Mouse (Mus musculus): ENCODE results near the gene Snapin. TPM values are rescaled to one million over a fixed set of nuclear protein-coding genes. Genes with fewer than 3 reads are reported as not detected.

Gene Snapin
- polyA plus RNA-seq, 1 experiment, result 82.4 TPM

DNA sequence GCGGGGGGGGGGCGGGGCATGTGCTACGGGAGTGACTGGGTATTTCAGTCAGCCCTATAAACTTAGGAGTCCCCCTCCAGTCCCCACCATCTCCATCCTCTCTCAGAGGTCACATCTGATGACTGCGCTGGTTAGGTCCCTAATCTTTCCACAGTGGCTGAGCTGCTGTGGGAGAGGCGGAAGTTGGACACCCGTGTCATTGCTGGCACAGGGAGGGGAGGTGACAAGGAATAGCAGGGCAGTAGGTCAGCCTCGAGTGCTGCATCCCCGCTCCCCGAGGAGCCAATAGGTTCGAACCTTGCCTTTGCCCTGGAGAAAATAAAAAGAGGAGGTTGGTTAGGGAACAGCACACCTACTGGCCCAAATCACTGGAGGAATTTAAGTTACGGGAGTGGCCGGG is 40.0 kb downstream of the Snapin start:
- Histone ChIP-seq H3K27ac (ENCODE audit: insufficient read depth, low read length) (no peak overlapping the region), H3K4me3 (replicated peaks; ENCODE audit: insufficient read depth, low read depth, low read length) (no peak overlapping the region), H3K4me1 (ENCODE audit: control insufficient read depth, insufficient read depth, low read length) (no peaks in the 10 kb centered on the region), H3K27me3 (ENCODE audit: control insufficient read depth, insufficient read depth, low read length) (no peaks in the 10 kb centered on the region)
- TF ChIP-seq CTCF (IDR thresholded peaks at IDR 0.05; ENCODE audit: borderline replicate concordance, insufficient read depth, low read depth, low read length) (no peak), POLR2A (IDR thresholded peaks at IDR 0.05; ENCODE audit: borderline replicate concordance, insufficient read depth, low read length) (no peak)
- no peak for DNase-seq
- WGBS, result 30% methylated on average over 12 of the region's 12 CpGs

DNA sequence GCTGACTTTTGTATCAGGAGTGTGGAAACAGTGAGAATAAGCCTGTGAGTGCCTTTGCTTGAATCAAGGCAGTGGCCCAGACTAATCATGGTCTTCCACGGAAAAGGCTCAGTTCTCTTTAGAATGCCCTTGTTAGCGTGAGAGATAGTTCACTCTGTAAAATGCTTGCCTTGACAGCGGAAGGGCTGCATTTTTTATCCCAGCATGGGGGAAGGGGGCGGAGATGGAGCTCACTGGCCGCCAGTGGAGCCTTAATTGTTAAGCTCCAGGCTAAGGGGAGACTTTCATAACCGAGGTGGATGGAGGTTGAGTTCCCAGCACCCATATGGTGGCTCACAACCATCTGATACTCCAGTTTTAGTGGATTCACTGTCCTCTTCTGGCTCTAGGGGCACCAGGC is 42.2 kb downstream of the Snapin start:
- WGBS, result 42% methylated on average over 6 of the region's 6 CpGs
- no peaks in the 10 kb centered on the region for H3K27me3 ChIP-seq (ENCODE audit: control insufficient read depth, insufficient read depth, low read length)
- TF ChIP-seq POLR2A (IDR thresholded peaks at IDR 0.05; ENCODE audit: borderline replicate concordance, insufficient read depth, low read length), result no peak
- no peak for TF ChIP-seq CTCF (IDR thresholded peaks at IDR 0.05; ENCODE audit: borderline replicate concordance, insufficient read depth, low read depth, low read length)
- no peak overlapping the region for H3K4me3 ChIP-seq (replicated peaks; ENCODE audit: insufficient read depth, low read depth, low read length)
- no peak overlapping the region for H3K27ac ChIP-seq (ENCODE audit: insufficient read depth, low read length)
- H3K4me1 ChIP-seq (ENCODE audit: control insufficient read depth, insufficient read depth, low read length), result no peaks in the 10 kb centered on the region
- no peak for DNase-seq

DNA sequence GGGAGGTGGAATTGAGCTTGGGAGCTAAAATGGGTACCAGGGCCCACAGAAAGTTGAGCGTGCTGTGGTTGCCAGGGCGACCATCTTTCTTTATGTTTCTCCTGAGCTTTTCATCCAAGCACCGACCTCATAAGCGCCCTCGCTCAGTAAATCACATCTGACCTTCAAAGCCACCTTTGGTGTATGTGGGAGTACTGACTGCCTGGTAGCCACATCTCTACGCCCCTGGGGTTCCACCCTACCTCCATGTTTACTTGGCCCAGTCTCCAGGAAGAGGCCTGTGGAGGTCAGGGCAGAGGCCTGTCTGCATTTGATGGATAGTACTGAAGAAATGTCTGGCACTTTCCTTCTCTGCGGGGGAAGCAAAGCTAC is 43.7 kb downstream of the Snapin start:
- WGBS, result 69% methylated on average over 7 of the region's 7 CpGs
- no peak for DNase-seq
- TF ChIP-seq POLR2A (IDR thresholded peaks at IDR 0.05; ENCODE audit: borderline replicate concordance, insufficient read depth, low read length) (no peak), CTCF (IDR thresholded peaks at IDR 0.05; ENCODE audit: borderline replicate concordance, insufficient read depth, low read depth, low read length) (no peak)
- Histone ChIP-seq H3K27ac (ENCODE audit: insufficient read depth, low read length) (no peak overlapping the region; the same call in 1 of the 2 replicates), H3K4me1 (ENCODE audit: control insufficient read depth, insufficient read depth, low read length) (no peaks in the 10 kb centered on the region), H3K27me3 (ENCODE audit: control insufficient read depth, insufficient read depth, low read length) (no peaks in the 10 kb centered on the region), H3K4me3 (replicated peaks; ENCODE audit: insufficient read depth, low read depth, low read length) (no peak overlapping the region)

DNA sequence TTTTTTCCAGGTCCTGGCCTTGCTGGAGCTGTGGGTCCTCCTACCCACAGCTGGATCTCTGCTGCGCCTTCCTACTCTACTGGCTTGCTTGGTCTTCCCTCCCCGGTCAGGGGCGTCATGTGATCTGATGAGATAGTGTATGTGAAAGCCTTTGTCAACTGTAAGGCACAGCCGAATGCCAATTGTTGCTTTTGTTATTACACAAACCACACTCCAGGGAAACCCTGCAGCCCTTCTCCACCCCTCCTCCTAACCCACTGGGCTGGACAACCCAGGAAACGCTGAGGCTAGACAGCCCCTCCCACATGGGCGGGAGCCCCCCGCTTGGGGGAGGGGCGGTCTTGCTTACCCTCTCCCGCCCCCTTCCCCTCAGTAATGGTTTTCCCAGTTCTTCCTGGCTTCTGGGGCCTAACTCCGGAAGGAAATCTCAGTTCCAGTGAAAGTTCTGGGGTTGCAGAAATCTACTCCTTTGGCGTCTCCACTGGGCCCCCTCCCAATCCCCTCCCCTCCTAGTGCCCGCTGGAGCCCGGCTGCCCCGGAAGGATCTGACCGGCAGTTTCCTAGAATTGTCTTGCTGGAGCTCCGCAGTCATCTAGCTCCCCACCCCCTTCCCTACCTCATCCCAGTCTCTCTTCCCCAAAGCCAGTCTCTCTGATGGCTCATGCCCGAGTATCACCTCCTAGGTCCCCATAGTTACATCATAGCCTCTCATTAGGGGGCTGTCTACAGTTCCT is 44.3 kb downstream of the Snapin start:
- Histone ChIP-seq H3K27me3 (ENCODE audit: control insufficient read depth, insufficient read depth, low read length) (no peaks in the 10 kb centered on the region), H3K4me1 (ENCODE audit: control insufficient read depth, insufficient read depth, low read length) (no peaks in the 10 kb centered on the region), H3K4me3 (replicated peaks; ENCODE audit: insufficient read depth, low read depth, low read length) (no peak overlapping the region), H3K27ac (ENCODE audit: insufficient read depth, low read length) (no peak overlapping the region; the same call in 1 of the 2 replicates)
- WGBS, result 7% methylated on average over 17 of the region's 17 CpGs
- TF ChIP-seq CTCF (IDR thresholded peaks at IDR 0.05; ENCODE audit: borderline replicate concordance, insufficient read depth, low read depth, low read length) (no peak), POLR2A (IDR thresholded peaks at IDR 0.05; ENCODE audit: borderline replicate concordance, insufficient read depth, low read length) (no peak)
- DNase-seq, result peak; percentile 22 to 42

DNA sequence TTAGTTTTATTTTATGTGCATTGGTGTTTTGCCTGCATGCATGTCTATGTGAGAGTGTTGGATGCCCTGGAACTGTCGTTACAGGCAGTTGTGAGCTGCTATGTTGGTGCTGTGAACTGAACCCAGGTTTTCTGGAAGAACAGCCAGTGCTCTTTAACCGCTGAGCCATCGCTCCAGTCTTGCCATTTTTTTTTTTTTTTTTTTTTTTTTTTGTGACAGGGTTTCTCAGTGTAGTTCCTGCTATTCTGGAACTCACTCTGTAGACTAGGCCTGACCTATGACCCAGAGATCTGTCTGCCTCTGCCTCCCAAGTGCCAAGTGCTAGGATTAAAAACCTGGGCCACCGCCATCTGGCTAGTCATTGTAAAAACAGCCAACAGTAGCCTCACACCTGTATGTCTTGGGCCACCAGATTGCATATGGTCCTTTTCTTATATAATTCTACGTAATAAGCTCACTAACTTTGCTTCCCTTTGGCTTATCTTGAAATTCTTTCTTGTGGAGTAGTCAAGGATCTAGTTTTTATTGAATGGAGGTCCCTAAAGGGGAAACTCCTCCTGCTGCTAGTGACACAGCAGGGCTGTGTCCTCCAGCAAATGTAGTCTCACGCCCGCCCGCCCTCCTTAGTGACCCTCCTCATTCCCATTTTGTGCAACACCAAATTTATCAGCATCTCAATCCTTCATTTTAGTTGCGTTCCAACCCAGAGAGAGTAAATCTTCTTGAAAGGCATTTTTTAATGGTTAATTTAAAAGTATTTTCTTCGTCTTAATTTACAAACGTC is 45.2 kb downstream of the Snapin start:
- no peak overlapping the region for H3K27ac ChIP-seq (ENCODE audit: insufficient read depth, low read length)
- TF ChIP-seq POLR2A (IDR thresholded peaks at IDR 0.05; ENCODE audit: borderline replicate concordance, insufficient read depth, low read length) (no peak), CTCF (IDR thresholded peaks at IDR 0.05; ENCODE audit: borderline replicate concordance, insufficient read depth, low read depth, low read length) (no peak)
- no peaks in the 10 kb centered on the region for H3K4me1 ChIP-seq (ENCODE audit: control insufficient read depth, insufficient read depth, low read length)
- DNase-seq, result no peak
- no peaks in the 10 kb centered on the region for H3K27me3 ChIP-seq (ENCODE audit: control insufficient read depth, insufficient read depth, low read length)
- 75% methylated on average over 11 of the region's 11 CpGs for WGBS
- no peak overlapping the region for H3K4me3 ChIP-seq (replicated peaks; ENCODE audit: insufficient read depth, low read depth, low read length)

DNA sequence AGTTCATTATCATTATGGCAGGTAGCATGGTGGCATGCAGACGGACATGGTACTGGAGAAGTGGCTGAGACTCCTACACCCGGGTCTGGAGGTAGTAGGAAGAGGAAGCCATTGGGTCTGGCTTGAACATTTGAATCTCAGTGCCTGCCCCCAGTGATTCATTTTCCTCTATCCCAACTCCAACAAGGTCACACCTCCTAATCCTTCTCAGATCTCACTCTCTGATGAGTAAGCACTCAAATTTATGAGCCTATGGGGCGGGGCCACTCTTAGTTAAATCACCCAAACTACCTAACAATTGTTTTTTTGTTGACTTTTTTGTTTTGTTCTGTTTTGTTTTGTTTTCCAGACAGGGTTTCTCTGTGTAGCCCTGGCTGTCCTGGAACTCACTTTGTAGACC is 46.9 kb downstream of the Snapin start:
- DNase-seq, result no peak
- no peak for TF ChIP-seq CTCF (IDR thresholded peaks at IDR 0.05; ENCODE audit: borderline replicate concordance, insufficient read depth, low read depth, low read length)
- no peak for TF ChIP-seq POLR2A (IDR thresholded peaks at IDR 0.05; ENCODE audit: borderline replicate concordance, insufficient read depth, low read length)
- Histone ChIP-seq H3K4me1 (ENCODE audit: control insufficient read depth, insufficient read depth, low read length) (no peaks in the 10 kb centered on the region), H3K27me3 (ENCODE audit: control insufficient read depth, insufficient read depth, low read length) (no peaks in the 10 kb centered on the region), H3K27ac (ENCODE audit: insufficient read depth, low read length) (no peak overlapping the region), H3K4me3 (replicated peaks; ENCODE audit: insufficient read depth, low read depth, low read length) (no peak overlapping the region)
- WGBS, result 89% methylated on average over 3 of the region's 3 CpGs

DNA sequence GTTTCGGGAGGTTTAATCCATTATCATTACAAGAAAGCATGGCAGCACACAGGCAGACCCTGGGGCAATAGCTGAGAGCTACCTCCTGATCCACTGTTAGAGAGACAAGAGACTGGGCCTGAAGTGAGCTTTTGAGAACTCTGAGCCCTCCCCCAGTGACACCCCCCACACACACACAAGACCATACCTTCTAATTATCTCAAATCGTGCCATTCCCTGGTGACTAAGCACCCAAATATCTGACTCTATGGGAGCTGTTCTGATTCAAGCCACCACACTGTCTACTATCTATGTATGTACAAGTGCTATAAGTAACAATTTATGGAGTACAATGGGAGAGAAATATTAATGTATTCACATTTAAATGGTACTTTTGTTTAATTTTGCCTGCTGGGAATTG is 50.1 kb downstream of the Snapin start:
- Histone ChIP-seq H3K27me3 (ENCODE audit: control insufficient read depth, insufficient read depth, low read length) (no peaks in the 10 kb centered on the region), H3K4me3 (replicated peaks; ENCODE audit: insufficient read depth, low read depth, low read length) (no peak overlapping the region), H3K4me1 (ENCODE audit: control insufficient read depth, insufficient read depth, low read length) (no peaks in the 10 kb centered on the region), H3K27ac (ENCODE audit: insufficient read depth, low read length) (no peak overlapping the region)
- 83% methylated on average over 2 of the region's 2 CpGs for WGBS
- no peak for TF ChIP-seq CTCF (IDR thresholded peaks at IDR 0.05; ENCODE audit: borderline replicate concordance, insufficient read depth, low read depth, low read length)
- no peak for TF ChIP-seq POLR2A (IDR thresholded peaks at IDR 0.05; ENCODE audit: borderline replicate concordance, insufficient read depth, low read length)
- no peak for DNase-seq

Other genes with a start within 250 kb of the Snapin start
- 0.23 and 0.51 TPM in 2 replicates for gene Creb3l4, start 247.5 kb downstream of the Snapin start, polyA plus RNA-seq (2012; rRNA removed)
- gene Slc39a1, start 242.9 kb downstream of the Snapin start, polyA plus RNA-seq (2012; rRNA removed), result 35.8 and 38.7 TPM in 2 replicates
- 78.2 and 91.2 TPM in 2 replicates for gene Crtc2, start 236.9 kb downstream of the Snapin start, polyA plus RNA-seq (2012; rRNA removed)
- 65.4 and 77.0 TPM in 2 replicates for gene Dennd4b, start 225.8 kb downstream of the Snapin start, polyA plus RNA-seq (2012; rRNA removed)
- gene Gatad2b, start 197.9 kb downstream of the Snapin start, polyA plus RNA-seq (2012; rRNA removed), result 33.3 and 40.7 TPM in 2 replicates
- 6.1 and 7.1 TPM in 2 replicates for gene Slc27a3, start 101.1 kb downstream of the Snapin start, polyA plus RNA-seq (2012; rRNA removed)
- gene Ints3, start 57.4 kb downstream of the Snapin start, polyA plus RNA-seq (2012; rRNA removed), result 48.5 and 51.4 TPM in 2 replicates
- 16.1 TPM in 2 replicates for gene Npr1, start 25.2 kb downstream of the Snapin start, polyA plus RNA-seq (2012; rRNA removed)
- 98.7 and 107 TPM in 2 replicates for gene Ilf2, start 14.9 kb downstream of the Snapin start, polyA plus RNA-seq (2012; rRNA removed)
- 148 and 151 TPM in 2 replicates for gene Chtop, start 18.5 kb upstream of the Snapin start, polyA plus RNA-seq (2012; rRNA removed)
- gene S100a1, start 23.4 kb upstream of the Snapin start, polyA plus RNA-seq (2012; rRNA removed), result 205 and 240 TPM in 2 replicates
- gene S100a13, start 23.4 kb upstream of the Snapin start, polyA plus RNA-seq (2012; rRNA removed), result 57.9 and 66.1 TPM in 2 replicates
- gene S100a14, start 35.8 kb upstream of the Snapin start, polyA plus RNA-seq (2012; rRNA removed), result not detected in 2 replicates
- 137 and 149 TPM in 2 replicates for gene S100a16, start 46.2 kb upstream of the Snapin start, polyA plus RNA-seq (2012; rRNA removed)
- gene S100a3, start 69.5 kb upstream of the Snapin start, polyA plus RNA-seq (2012; rRNA removed), result 0.86 and 1.3 TPM in 2 replicates
- gene S100a2, start 99.2 kb upstream of the Snapin start, polyA plus RNA-seq (2012; rRNA removed), result not detected in 2 replicates
- gene Gm42674, start 110.9 kb upstream of the Snapin start, polyA plus RNA-seq (2012; rRNA removed), result not detected in 2 replicates
- 2.7 and 4.1 TPM in 2 replicates for gene S100a4, start 112.7 kb upstream of the Snapin start, polyA plus RNA-seq (2012; rRNA removed)
- gene S100a5, start 117.5 kb upstream of the Snapin start, polyA plus RNA-seq (2012; rRNA removed), result not detected in 2 replicates
- gene S100a6, start 121.8 kb upstream of the Snapin start, polyA plus RNA-seq (2012; rRNA removed), result 32.0 and 36.0 TPM in 2 replicates
- 0.31 and 0.38 TPM in 2 replicates for gene S100a7a, start 163.0 kb upstream of the Snapin start, polyA plus RNA-seq (2012; rRNA removed)
- gene S100a8, start 177.9 kb upstream of the Snapin start, polyA plus RNA-seq (2012; rRNA removed), result 4.4 and 8.4 TPM in 2 replicates
- 5.3 and 18.0 TPM in 2 replicates for gene S100a9, start 204.7 kb upstream of the Snapin start, polyA plus RNA-seq (2012; rRNA removed)
- not detected in 2 replicates for gene Pglyrp4, start 235.9 kb upstream of the Snapin start, polyA plus RNA-seq (2012; rRNA removed)